Mouse (Mus musculus) small intestine, adult 10 weeks (tissue): Measurements from ENCODE around the gene Dtx3. TPM values are rescaled to one million over a fixed set of nuclear protein-coding genes. Genes with fewer than 3 reads are reported as not detected.

Source experiments
- polyA plus RNA-seq: library from polyadenylated mRNA; stranded (reverse); fragments of 350-450 nt; fragmentation: Illumina TruSeq; extraction: RNeasy Lipid Tissue Mini Kit (QIAGEN cat#74804); gene quantifications from one replicate; pipeline ENCODE4 v1.2.3, GENCODE M21; 2014; ENCODE audit warnings: low replicate concordance

The Dtx3 gene
- polyA plus RNA-seq = 0.56 TPM

DNA sequence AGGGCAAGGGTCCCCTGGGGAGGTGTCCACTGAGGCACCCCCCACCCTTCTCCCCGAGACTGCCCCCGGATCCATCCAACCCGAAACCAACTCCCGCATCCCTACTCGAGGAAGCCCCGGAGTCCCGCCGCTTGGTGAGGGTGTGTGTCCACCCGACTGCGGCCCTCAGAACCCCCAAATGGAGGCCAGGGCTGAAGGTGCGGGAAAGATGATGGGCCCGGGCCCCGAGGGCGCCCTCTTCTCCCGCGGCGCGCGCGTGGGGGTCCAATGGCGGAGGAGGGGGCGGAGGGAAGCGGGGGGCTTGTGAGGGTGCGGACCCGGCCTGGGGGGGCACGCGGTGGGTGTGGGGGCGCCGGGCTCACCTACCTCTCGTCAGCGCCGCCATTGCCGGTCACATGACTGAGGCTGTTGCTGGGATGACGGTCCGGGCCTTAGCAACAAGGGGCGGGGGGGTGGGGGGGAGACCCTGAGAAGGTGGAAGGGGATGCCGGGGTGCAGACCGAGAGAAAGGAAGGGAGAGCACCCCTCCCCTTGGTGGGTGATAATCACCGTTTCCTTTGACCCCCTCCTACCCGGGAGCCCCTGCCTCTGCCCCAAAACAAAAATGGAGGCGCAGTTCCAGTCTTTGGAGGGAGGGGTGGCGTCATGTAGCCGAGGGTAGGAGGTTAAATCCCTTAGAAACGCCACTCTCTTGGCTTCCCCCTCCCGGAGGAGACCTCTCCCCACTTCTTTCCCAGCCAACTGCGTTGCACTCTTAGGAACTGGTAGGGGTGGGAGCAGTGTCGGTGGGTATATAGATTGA, at the start of gene Dtx3:
TSS of gene Dtx3 (minus strand) at position 401 of the 802 bp plus-strand sequence.

GRCm38 (mm10) chr10:127211414-127211854, 15.9 kb upstream of the Dtx3 start, which contains the start of gene Pip4k2c:
Pip4k2c (minus strand) TSS chr10:127211585.

DNA sequence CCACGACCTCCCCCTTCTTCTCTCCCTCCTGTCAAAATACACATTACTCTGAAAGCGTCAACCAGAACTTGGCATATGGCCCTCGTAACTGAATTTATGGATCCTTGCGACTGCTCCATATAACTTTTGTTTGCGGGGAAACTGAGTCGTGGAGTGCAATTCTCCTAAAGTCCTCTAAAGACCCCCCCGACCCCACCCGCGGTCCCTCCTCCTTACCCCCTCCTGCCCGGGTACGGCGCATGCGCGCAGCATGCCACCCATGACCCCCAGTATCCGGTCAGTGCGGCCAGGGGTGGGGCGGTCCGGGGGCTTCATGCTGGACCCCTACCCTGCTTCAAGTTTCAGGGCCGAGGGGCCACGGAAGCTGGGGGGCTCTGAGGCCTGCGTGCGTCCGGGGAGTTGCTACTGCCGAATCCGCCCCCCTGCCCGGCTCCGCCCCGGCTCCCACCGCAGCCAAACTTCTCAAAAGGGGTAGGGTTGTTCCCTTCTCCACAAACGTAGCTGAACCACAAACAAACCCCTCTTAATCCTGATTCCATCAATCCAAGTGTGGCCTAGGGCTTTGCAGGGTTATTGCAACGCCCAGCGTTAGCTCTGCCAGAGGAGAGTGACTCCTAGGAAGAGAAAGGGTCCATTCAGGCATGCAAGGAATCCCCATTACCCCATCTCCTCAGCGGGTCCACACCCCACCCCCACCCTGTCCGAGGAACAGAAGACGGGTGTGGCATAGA, 5.7 kb downstream of the Dtx3 start, which contains the start of gene Arhgef25:
TSS of gene Arhgef25 (minus strand) at position 433 of the 731 bp plus-strand sequence.

GRCm38 (mm10) chr10:127179871-127180694, 15.4 kb downstream of the Dtx3 start, which contains the start of gene Slc26a10:
Slc26a10 (minus strand) TSS chr10:127180645.

GRCm38 (mm10) chr10:127164631-127165353, 30.7 kb downstream of the Dtx3 start, which contains the start of gene B4galnt1:
B4galnt1 (plus strand) TSS chr10:127165225.

Other genes with a start within 250 kb of the Dtx3 start
- 21.1 TPM for gene Ctdsp2, start 217.0 kb downstream of the Dtx3 start, polyA plus RNA-seq
- 0.33 TPM for gene Avil, start 195.0 kb downstream of the Dtx3 start, polyA plus RNA-seq
- 7.3 TPM for gene Tsfm, start 164.9 kb downstream of the Dtx3 start, polyA plus RNA-seq
- gene Mettl1, start 154.3 kb downstream of the Dtx3 start, polyA plus RNA-seq = 1.5 TPM
- gene Eef1akmt3, start 154.2 kb downstream of the Dtx3 start, polyA plus RNA-seq = 0.56 TPM
- not detected for gene Cyp27b1, start 147.5 kb downstream of the Dtx3 start, polyA plus RNA-seq
- gene March9, start 135.5 kb downstream of the Dtx3 start, polyA plus RNA-seq = 0.45 TPM
- gene Cdk4, start 132.2 kb downstream of the Dtx3 start, polyA plus RNA-seq = 7.9 TPM
- 40.0 TPM for gene Tspan31, start 125.5 kb downstream of the Dtx3 start, polyA plus RNA-seq
- not detected for gene Agap2, start 120.4 kb downstream of the Dtx3 start, polyA plus RNA-seq
- gene Os9, start 74.6 kb downstream of the Dtx3 start, polyA plus RNA-seq = 7.4 TPM
- 11.8 TPM for gene B4galnt1, start 30.5 kb downstream of the Dtx3 start, polyA plus RNA-seq
- not detected for gene Slc26a10, start 15.1 kb downstream of the Dtx3 start, polyA plus RNA-seq
- gene Arhgef25, start 5.6 kb downstream of the Dtx3 start, polyA plus RNA-seq = 3.9 TPM
- gene Pip4k2c, start 15.9 kb upstream of the Dtx3 start, polyA plus RNA-seq = 8.8 TPM
- gene Kif5a, start 67.6 kb upstream of the Dtx3 start, polyA plus RNA-seq = 1.0 TPM
- 15.2 TPM for gene Dctn2, start 70.6 kb upstream of the Dtx3 start, polyA plus RNA-seq
- gene Mbd6, start 93.3 kb upstream of the Dtx3 start, polyA plus RNA-seq = 2.0 TPM
- gene Mars, start 116.1 kb upstream of the Dtx3 start, polyA plus RNA-seq = 7.2 TPM
- gene Arhgap9, start 126.2 kb upstream of the Dtx3 start, polyA plus RNA-seq = 1.1 TPM
- gene Gli1, start 146.2 kb upstream of the Dtx3 start, polyA plus RNA-seq = 0.11 TPM
- gene Inhbe, start 158.7 kb upstream of the Dtx3 start, polyA plus RNA-seq = not detected
- not detected for gene Inhbc, start 174.7 kb upstream of the Dtx3 start, polyA plus RNA-seq
- 116 TPM for gene R3hdm2, start 184.6 kb upstream of the Dtx3 start, polyA plus RNA-seq